Mouse (Mus musculus) limb, embryonic 14.5 days (tissue): ENCODE results near the gene Tep1. TPM values are rescaled to one million over a fixed set of nuclear protein-coding genes. Genes with fewer than 3 reads are reported as not detected.
A peak's percentile ranks its signal among the peaks of the same experiment; 100 is the strongest.

ENCODE experiments used
- ATAC-seq: fragments of 200-750 bp; cut with Nextera tagmentation; 2 replicates; pipeline ENCODE4 v1.8.0; 2017; ENCODE audit warnings: low read depth, moderate number of reproducible peaks, moderate TSS enrichment; ENCODE audit not compliant: low FRiP score
- DNase-seq: peaks from one replicate; pipeline ENCODE4 v3.0.0-alpha.2; 2015; ENCODE audit warnings: low spot score
- H3K27ac ChIP-seq: fragments of 300-500 bp; sonication (generic); replicated peaks from 2 replicates; pipeline ENCODE4 v1.5.1; 2014; ENCODE audit warnings: low read depth, mild to moderate bottlenecking, low read length, moderate library complexity, mixed read lengths
- H3K27me3 ChIP-seq: fragments of 300-500 bp; sonication (generic); 2 replicates; pipeline ENCODE4 v1.6.1; 2014; ENCODE audit warnings: low read length, mixed read lengths; ENCODE audit not compliant: control insufficient read depth, insufficient read depth
- H3K36me3 ChIP-seq: fragments of 300-500 bp; sonication (generic); 2 replicates; pipeline ENCODE4 v1.6.1; 2014; ENCODE audit warnings: mild to moderate bottlenecking, low read length, moderate library complexity, mixed read lengths; ENCODE audit not compliant: control insufficient read depth, insufficient read depth
- H3K4me1 ChIP-seq: fragments of 300-500 bp; sonication (generic); 2 replicates; pipeline ENCODE4 v1.6.1; 2014; ENCODE audit warnings: antibody characterized with exemption, low read length, mixed read lengths; ENCODE audit not compliant: control insufficient read depth, insufficient read depth
- H3K4me2 ChIP-seq: fragments of 300-500 bp; sonication (generic); replicated peaks from 2 replicates; pipeline ENCODE4 v1.6.1; 2014; ENCODE audit warnings: low read depth, mild to moderate bottlenecking, low read length, moderate library complexity; ENCODE audit not compliant: severe bottlenecking
- H3K4me3 ChIP-seq: fragments of 300-500 bp; sonication (generic); replicated peaks from 2 replicates; pipeline ENCODE4 v1.5.1; 2014; ENCODE audit warnings: low read length
- H3K9ac ChIP-seq: fragments of 300-500 bp; sonication (generic); 2 replicates; pipeline ENCODE4 v1.6.1; 2014; ENCODE audit warnings: mild to moderate bottlenecking, low read depth, low read length, moderate library complexity; ENCODE audit not compliant: severe bottlenecking
- H3K9me3 ChIP-seq: fragments of 300-500 bp; sonication (generic); 2 replicates; pipeline ENCODE4 v1.6.1; 2016; ENCODE audit warnings: low read length; ENCODE audit not compliant: control insufficient read depth
- POLR2A ChIP-seq: fragments of 200-500 bp; IDR thresholded peaks from 2 replicates; pipeline ENCODE4 v1.8.0; 2012; ENCODE audit warnings: inconsistent platforms, mild to moderate bottlenecking, moderate library complexity, borderline replicate concordance; ENCODE audit not compliant: insufficient read depth, insufficient read length; ENCODE audit errors: extremely low read depth
- WGBS: fragments of 180-500 bp; shearing (Covaris S2); extraction: QIAGEN DNeasy Blood & Tissue Kit; methylation state at CpG from one replicate; pipeline ENCODE4 v1.1.7; 2014; 5-methylcytosine and 5-hydroxymethylcytosine counted together
- polyA plus RNA-seq, 2 experiments: library from polyadenylated mRNA; depleted of rRNA in 1 of 2; stranded (reverse) in 1 of 2; unstranded in 1 of 2; fragments of >200 nt; fragmentation: Nextera tagmentation in 1 of 2; extraction: Ambion mirVana in 1 of 2; gene quantifications; 2 replicates each; pipeline versions ENCODE4 v1.2.1 to v1.2.3; 2012 to 2014

Tep1 gene
- polyA plus RNA-seq, 2 experiments, result 9.5 to 10.5 TPM

- 79% methylated on average over 6 of the region's 6 CpGs for WGBS
- no peak overlapping the region for H3K9ac ChIP-seq
These were observed 5.4 kb upstream of the Tep1 start for GRCm38 (mm10) chr14:50875591-50876230.

GRCm38 (mm10) chr14:50875175-50875574, 4.8 kb upstream of the Tep1 start:
- no peak overlapping the region for H3K4me2 ChIP-seq
- no peak overlapping the region for H3K9ac ChIP-seq
- H3K4me1 ChIP-seq, result no peaks in the 10 kb centered on the region
- TF ChIP-seq POLR2A, result no peak
- DNase-seq, result no peak
- no peaks in the 10 kb centered on the region for H3K36me3 ChIP-seq
- no peaks in the 10 kb centered on the region for H3K9me3 ChIP-seq
- 75% methylated on average over 3 of the region's 3 CpGs for WGBS
- no peak overlapping the region for H3K27ac ChIP-seq
- H3K27me3 ChIP-seq, result no peaks in the 10 kb centered on the region
- no peak overlapping the region for H3K4me3 ChIP-seq
- no peak for ATAC-seq

More at GRCm38 (mm10) chr14:50875591-50876230, 5.4 kb upstream of the Tep1 start:
- Histone ChIP-seq H3K4me1 (no peaks in the 10 kb centered on the region), H3K9me3 (no peaks in the 10 kb centered on the region), H3K27ac (no peak overlapping the region), H3K4me2 (no peak overlapping the region), H3K27me3 (no peaks in the 10 kb centered on the region), H3K4me3 (no peak overlapping the region), H3K36me3 (no peaks in the 10 kb centered on the region)
- no peak for TF ChIP-seq POLR2A
- ATAC-seq (no peak), DNase-seq (no peak)

GRCm38 (mm10) chr14:50871284-50871683, 924 bp upstream of the Tep1 start:
- no peak for TF ChIP-seq POLR2A
- Histone ChIP-seq H3K36me3 (no peaks in the 10 kb centered on the region), H3K9me3 (no peaks in the 10 kb centered on the region), H3K27me3 (no peaks in the 10 kb centered on the region), H3K9ac (no peak overlapping the region), H3K27ac (no peak overlapping the region), H3K4me2 (no peak overlapping the region), H3K4me3 (no peak overlapping the region), H3K4me1 (no peaks in the 10 kb centered on the region)
- DNase-seq, result no peak
- no peak for ATAC-seq
- 87% methylated on average over 2 of the region's 2 CpGs for WGBS

- H3K9ac ChIP-seq, result peak overlapping the region; percentile 65
- H3K4me2 ChIP-seq, result peak overlapping the region; percentile 56
- H3K27ac ChIP-seq, result 0 out of 2 replicates have a peak overlapping the region, but pooled peaks have one; percentile 13
- 16% methylated on average over 5 of the region's 5 CpGs for WGBS
- peak overlapping the region; percentile 57 for H3K4me3 ChIP-seq
- DNase-seq (no peak), ATAC-seq (0 out of 2 replicates have a peak, but pooled peaks have one; percentile 28)
- no peak for TF ChIP-seq POLR2A
- no peaks in the 10 kb centered on the region for H3K27me3 ChIP-seq
- H3K36me3 ChIP-seq, result no peaks in the 10 kb centered on the region
- H3K4me1 ChIP-seq, result no peaks in the 10 kb centered on the region
- no peaks in the 10 kb centered on the region for H3K9me3 ChIP-seq
These were observed 414 bp upstream of the Tep1 start for GRCm38 (mm10) chr14:50870805-50871143.

- DNase-seq (no peak), ATAC-seq (no peak)
- Histone ChIP-seq H3K4me2 (no peak overlapping the region), H3K9me3 (no peaks in the 10 kb centered on the region), H3K27ac (no peak overlapping the region), H3K4me3 (no peak overlapping the region), H3K27me3 (no peaks in the 10 kb centered on the region), H3K9ac (no peak overlapping the region), H3K36me3 (no peaks in the 10 kb centered on the region), H3K4me1 (no peaks in the 10 kb centered on the region)
- WGBS, result 87% methylated on average over 5 of the region's 5 CpGs
- no peak for TF ChIP-seq POLR2A
These were observed 1.7 kb downstream of the Tep1 start for GRCm38 (mm10) chr14:50868656-50869055.
